Mouse (Mus musculus): Measurements from ENCODE around the gene Gm28434.

The Gm28434 gene

GRCm38 (mm10) chr5:87969201-87969600 lies at the start of gene Gm28434, which contains the start of gene 2310003L06Rik:
Gene Gm28434, plus strand, starts transcription at chr5:87969517.
Gene 2310003L06Rik, plus strand, starts transcription at chr5:87969459.
- DNase-seq (ENCODE audit: low spot score in 2 of 2), result no peak

DNA sequence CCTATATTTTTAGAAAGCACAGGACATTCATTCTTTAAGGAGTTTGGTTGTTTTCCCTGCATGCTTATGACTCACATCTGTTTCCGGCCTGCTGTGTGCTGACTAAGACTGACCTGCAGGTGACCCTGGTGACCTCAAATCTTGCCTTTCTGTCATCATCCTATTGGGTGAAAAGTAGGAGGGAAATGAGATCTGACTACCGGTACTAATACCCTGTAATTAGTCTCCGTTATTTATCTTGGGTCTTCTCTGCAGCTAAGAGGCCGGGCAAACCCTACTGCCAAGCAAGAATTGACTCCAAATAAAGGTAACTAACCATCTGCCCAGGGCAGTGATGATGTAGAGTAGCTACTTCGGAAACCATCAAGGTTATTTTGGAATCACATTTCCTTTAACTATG lies 43.9 kb upstream of the Gm28434 start, which contains the start of gene Csn3:
TSS of gene Csn3 (plus strand) at position 208 of the 400 bp plus-strand sequence.
- DNase-seq (ENCODE audit: low spot score in 2 of 2), result no peak

GRCm38 (mm10) chr5:87931603-87932002 lies 37.7 kb upstream of the Gm28434 start:
- DNase-seq (ENCODE audit: low spot score in 2 of 2), result no peak

DNA sequence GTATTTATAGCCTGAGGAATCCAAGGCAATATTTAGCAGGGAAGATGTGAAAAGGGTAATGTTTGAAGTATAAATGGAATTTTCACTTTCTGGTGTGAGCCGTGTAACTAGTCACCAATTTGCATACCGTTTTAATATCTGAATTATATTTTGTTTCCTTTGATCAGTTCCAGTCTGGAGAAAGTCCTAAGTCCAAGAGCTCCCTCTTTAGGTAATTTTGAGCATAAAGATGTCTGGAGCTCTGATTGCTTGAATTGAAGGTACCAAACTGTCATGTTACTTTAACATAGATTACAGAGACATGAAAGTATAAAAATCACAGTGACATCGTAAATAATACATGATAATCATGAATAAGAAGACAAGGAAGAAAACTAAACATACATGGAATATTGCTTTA lies 28.6 kb upstream of the Gm28434 start:
- DNase-seq (ENCODE audit: low spot score in 2 of 2), result no peak

GRCm38 (mm10) chr5:87942515-87942914 lies 26.8 kb upstream of the Gm28434 start:
- DNase-seq (ENCODE audit: low spot score in 2 of 2), result no peak

GRCm38 (mm10) chr5:87951836-87952235 lies 17.5 kb upstream of the Gm28434 start:
- DNase-seq (ENCODE audit: low spot score in 2 of 2), result no peak

- no peak for DNase-seq (ENCODE audit: low spot score in 2 of 2)
Observed at GRCm38 (mm10) chr5:87979139-87979538, 9.8 kb downstream of the Gm28434 start, which contains the start of gene Cabs1. Gene Cabs1, plus strand, starts transcription at chr5:87979439.

- no peak for DNase-seq (ENCODE audit: low spot score in 2 of 2)
Observed at GRCm38 (mm10) chr5:87982468-87983214, 13.3 kb downstream of the Gm28434 start.

DNA sequence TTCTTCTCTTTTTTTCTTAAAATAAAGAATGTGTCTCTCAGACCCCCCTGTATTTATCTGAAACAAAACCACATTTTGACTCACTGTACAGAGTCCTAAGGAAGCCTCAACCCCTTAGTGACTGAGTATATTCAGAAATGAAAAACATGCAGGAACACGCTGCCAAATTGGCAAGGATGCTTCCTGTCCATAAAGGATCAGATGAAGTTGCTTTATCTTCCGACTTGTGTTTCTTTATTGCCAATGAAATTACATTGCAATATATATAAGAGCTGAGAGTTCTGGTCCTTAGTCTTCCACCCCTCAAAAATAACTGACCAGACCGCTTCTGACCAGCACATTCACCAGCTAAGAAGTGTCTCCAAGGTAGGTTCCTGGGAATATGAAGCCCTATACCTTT lies 32.9 kb downstream of the Gm28434 start, which contains the start of gene Smr3a:
TSS of gene Smr3a (plus strand) at position 301 of the 400 bp plus-strand sequence.
- DNase-seq (ENCODE audit: low spot score in 2 of 2), result no peak

GRCm38 (mm10) chr5:88005241-88005640 lies 35.9 kb downstream of the Gm28434 start:
- DNase-seq (ENCODE audit: low spot score in 2 of 2), result no peak

Measured in spleen, postnatal 14 days (tissue).